Mouse (Mus musculus): ENCODE results near the gene Elp6.

GRCm38 (mm10) chr9:110268416-110268815 is 36.6 kb upstream of the Elp6 start:
- TF ChIP-seq CTCF (IDR thresholded peaks at IDR 0.05; ENCODE audit: low read depth): no peak
- TF ChIP-seq EP300 (optimal IDR thresholded peaks at IDR 0.05): no peak

Data from stomach, postnatal 0 days (tissue).